Mouse (Mus musculus) megakaryocyte, embryonic 14.5 days (primary cell): Measurements from ENCODE around the gene Wdr83os.

Source experiments
- FLI1 ChIP-seq: IDR thresholded peaks from 2 replicates; pipeline ENCODE4 v1.6.1; 2012; ENCODE audit warnings: low read length, inconsistent platforms, mixed read lengths
- GATA1 ChIP-seq: IDR thresholded peaks from 3 replicates; pipeline ENCODE4 v1.6.1; 2012; ENCODE audit warnings: mixed read lengths, low read length, inconsistent platforms, borderline replicate concordance

DNA sequence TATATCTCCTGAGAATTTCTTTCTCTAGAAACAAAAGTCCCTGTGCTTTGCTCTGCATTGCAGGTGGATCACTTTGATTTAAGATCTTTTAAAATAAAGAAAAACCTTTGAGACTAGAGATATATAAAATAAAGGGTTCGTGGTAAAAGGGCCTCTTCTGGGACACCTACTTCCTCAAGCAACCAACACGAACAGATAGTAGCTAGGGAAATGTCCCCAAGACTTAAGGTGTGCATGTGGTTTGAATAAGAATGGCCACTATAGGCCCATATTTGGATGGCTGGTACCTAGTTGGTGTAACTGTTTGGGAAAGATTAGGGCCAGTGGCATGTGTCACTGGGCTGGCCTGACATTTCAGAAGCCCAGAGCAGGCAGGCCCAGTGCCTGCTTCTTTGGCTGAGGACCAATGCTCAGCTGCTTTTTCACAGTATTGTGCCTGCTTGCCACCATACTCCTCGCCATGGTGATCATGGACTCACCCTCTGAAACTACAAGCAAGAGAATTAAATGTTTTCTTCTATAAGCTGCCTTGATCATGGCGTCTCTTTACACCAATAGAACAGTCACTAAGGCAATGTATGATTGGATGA is 19.6 kb downstream of the Wdr83os start:
- no peak for TF ChIP-seq GATA1
- TF ChIP-seq FLI1 = no peak
